ENCODE assay signal across 8 mouse cellular contexts in genomic region chr13:104938966-104939593, GRCm38 (mm10).
DNase-seq lines count a peak whose midpoint lies in the region; ATAC-seq and TF ChIP-seq lines count a peak whose summit lies in the region.

No protein-coding gene starts in this region.

- no peak for TF ChIP-seq CTCF in forebrain, postnatal 0 days (IDR thresholded peaks at IDR 0.05; ENCODE audit: low read depth)

- H3K4me3 ChIP-seq in forebrain, embryonic 11.5 days (ENCODE audit: low read depth, low read length): no peak overlapping the region
- H3K4me3 ChIP-seq in forebrain, postnatal 0 days (ENCODE audit: low read depth, low read length): no peak overlapping the region
- H3K4me3 ChIP-seq in midbrain, embryonic 11.5 days (ENCODE audit: low read depth, low read length): no peak overlapping the region
- no peak overlapping the region for H3K4me3 ChIP-seq in midbrain, embryonic 16.5 days (ENCODE audit: low read depth, low read length)
- H3K4me3 ChIP-seq in kidney, embryonic 16.5 days (ENCODE audit: low read length): no peak overlapping the region

- H3K9ac ChIP-seq in forebrain, embryonic 11.5 days (ENCODE audit: low read length): no peak overlapping the region
- H3K9ac ChIP-seq in forebrain, postnatal 0 days: no peak overlapping the region
- H3K9ac ChIP-seq in midbrain, embryonic 11.5 days (ENCODE audit: low read length): no peak overlapping the region
- no peak overlapping the region for H3K9ac ChIP-seq in midbrain, embryonic 16.5 days (ENCODE audit: low read depth, low read length)
- no peak overlapping the region for H3K9ac ChIP-seq in kidney, embryonic 16.5 days (replicated peaks; ENCODE audit: low read length)

- H3K36me3 ChIP-seq in forebrain, embryonic 11.5 days (ENCODE audit: control insufficient read depth, insufficient read depth, low read length): no peaks in the 10 kb centered on the region
- H3K36me3 ChIP-seq in forebrain, postnatal 0 days (ENCODE audit: insufficient read depth): no peaks in the 10 kb centered on the region
- no peaks in the 10 kb centered on the region for H3K36me3 ChIP-seq in midbrain, embryonic 11.5 days (ENCODE audit: control insufficient read depth, insufficient read depth, low read length)
- H3K36me3 ChIP-seq in midbrain, embryonic 16.5 days (ENCODE audit: control insufficient read depth, insufficient read depth, low read length): no peaks in the 10 kb centered on the region
- no peaks in the 10 kb centered on the region for H3K36me3 ChIP-seq in kidney, embryonic 16.5 days (ENCODE audit: insufficient read depth, low read length)

- H3K27me3 ChIP-seq in forebrain, embryonic 11.5 days (ENCODE audit: control insufficient read depth, insufficient read depth, low read length): no peaks in the 10 kb centered on the region
- no peaks in the 10 kb centered on the region for H3K27me3 ChIP-seq in forebrain, postnatal 0 days (ENCODE audit: insufficient read depth, low read length)
- no peaks in the 10 kb centered on the region for H3K27me3 ChIP-seq in midbrain, embryonic 11.5 days (ENCODE audit: control insufficient read depth, insufficient read depth, low read length)
- no peaks in the 10 kb centered on the region for H3K27me3 ChIP-seq in midbrain, embryonic 16.5 days (ENCODE audit: control insufficient read depth, insufficient read depth, low read depth, low read length)
- no peaks in the 10 kb centered on the region for H3K27me3 ChIP-seq in kidney, embryonic 16.5 days (ENCODE audit: insufficient read depth, low read length)

- no peak for DNase-seq in forebrain, embryonic 11.5 days (ENCODE audit: low spot score)
- DNase-seq in forebrain, postnatal 0 days: no peak
- DNase-seq in midbrain, embryonic 11.5 days (ENCODE audit: low spot score, missing footprints): no peak
- peak; percentile 21 for DNase-seq in skeletal muscle tissue, adult 2 months (ENCODE audit: low read depth, low spot score)
- DNase-seq in ovary, adult 18-20 months (ENCODE audit: low spot score): no peak
- DNase-seq in natural killer cell, adult 2 months (ENCODE audit: low spot score in 2 of 2): no peak

- ATAC-seq in forebrain, embryonic 11.5 days (replicated peaks; ENCODE audit: low FRiP score): peak; percentile 56; the same call in 1 of the 2 replicates
- ATAC-seq in forebrain, postnatal 0 days: no peak; the same call in 1 of the 2 replicates
- ATAC-seq in midbrain, embryonic 11.5 days (ENCODE audit: low FRiP score): peak; percentile 55
- ATAC-seq in midbrain, embryonic 16.5 days: no peak
- peak; percentile 46; the same call in 1 of the 2 replicates for ATAC-seq in kidney, embryonic 16.5 days (ENCODE audit: low FRiP score, low TSS enrichment)

- H3K9me3 ChIP-seq in forebrain, embryonic 11.5 days (ENCODE audit: control insufficient read depth, low read length): no peaks in the 10 kb centered on the region
- no peaks in the 10 kb centered on the region for H3K9me3 ChIP-seq in forebrain, postnatal 0 days (ENCODE audit: low read length)
- H3K9me3 ChIP-seq in midbrain, embryonic 11.5 days (ENCODE audit: control insufficient read depth, low read length): no peaks in the 10 kb centered on the region
- H3K9me3 ChIP-seq in midbrain, embryonic 16.5 days (replicated peaks; ENCODE audit: control insufficient read depth, low read length, poor library complexity, severe bottlenecking): no peaks in the 10 kb centered on the region
- H3K9me3 ChIP-seq in kidney, embryonic 16.5 days (ENCODE audit: low read length): no peaks in the 10 kb centered on the region

- no peak overlapping the region for H3K4me2 ChIP-seq in forebrain, embryonic 11.5 days (ENCODE audit: low read depth, low read length, severe bottlenecking)
- no peak overlapping the region for H3K4me2 ChIP-seq in forebrain, postnatal 0 days (ENCODE audit: low read depth)
- H3K4me2 ChIP-seq in midbrain, embryonic 11.5 days: no peak overlapping the region
- no peak overlapping the region for H3K4me2 ChIP-seq in midbrain, embryonic 16.5 days (ENCODE audit: low read length)
- H3K4me2 ChIP-seq in kidney, embryonic 16.5 days (replicated peaks; ENCODE audit: low read depth, low read length): no peak overlapping the region

- 75% methylated on average over 13 of the region's 13 CpGs for WGBS in forebrain, embryonic 11.5 days
- WGBS in forebrain, postnatal 0 days: 66% methylated on average over 13 of the region's 13 CpGs
- 80% methylated on average over 13 of the region's 13 CpGs for WGBS in midbrain, embryonic 11.5 days
- 70% methylated on average over 13 of the region's 13 CpGs for WGBS in midbrain, embryonic 16.5 days
- 70% methylated on average over 13 of the region's 13 CpGs for WGBS in kidney, embryonic 16.5 days

- no peak overlapping the region for H3K27ac ChIP-seq in forebrain, embryonic 11.5 days (ENCODE audit: low read depth, low read length)
- H3K27ac ChIP-seq in forebrain, postnatal 0 days (ENCODE audit: low read depth, low read length): no peak overlapping the region
- no peak overlapping the region for H3K27ac ChIP-seq in midbrain, embryonic 11.5 days (ENCODE audit: low read depth, low read length)
- no peak overlapping the region for H3K27ac ChIP-seq in midbrain, embryonic 16.5 days (ENCODE audit: low read length)
- H3K27ac ChIP-seq in kidney, embryonic 16.5 days (ENCODE audit: low read length): 0 out of 2 replicates have a peak overlapping the region, but pooled peaks have one; percentile 8

- H3K4me1 ChIP-seq in forebrain, embryonic 11.5 days (replicated peaks; ENCODE audit: control insufficient read depth, insufficient read depth, low read length): 0 out of 2 replicates have a peak, but pooled peaks cover 5% of the 10 kb centered on the region
- peaks cover 4% of the 10 kb centered on the region; the same call in 1 of the 2 replicates for H3K4me1 ChIP-seq in forebrain, postnatal 0 days (ENCODE audit: insufficient read depth)
- H3K4me1 ChIP-seq in midbrain, embryonic 11.5 days (ENCODE audit: control insufficient read depth, insufficient read depth, low read length): no peaks in the 10 kb centered on the region
- peaks cover 3% of the 10 kb centered on the region for H3K4me1 ChIP-seq in midbrain, embryonic 16.5 days (ENCODE audit: control insufficient read depth, insufficient read depth, low read length)
- H3K4me1 ChIP-seq in kidney, embryonic 16.5 days (ENCODE audit: insufficient read depth, low read length): peaks cover 21% of the 10 kb centered on the region

Comparison
In these comparisons a context has a peak if more than half of its experiments do, and no peak if none do; other contexts are left out.
1. ATAC-seq: peak in forebrain, embryonic 11.5 days (single experiment), midbrain, embryonic 11.5 days (single experiment) and kidney, embryonic 16.5 days (single experiment); none in forebrain, postnatal 0 days (single experiment) and midbrain, embryonic 16.5 days (single experiment).